ENCODE assay signal across 21 mouse cellular contexts in the genomic region with DNA sequence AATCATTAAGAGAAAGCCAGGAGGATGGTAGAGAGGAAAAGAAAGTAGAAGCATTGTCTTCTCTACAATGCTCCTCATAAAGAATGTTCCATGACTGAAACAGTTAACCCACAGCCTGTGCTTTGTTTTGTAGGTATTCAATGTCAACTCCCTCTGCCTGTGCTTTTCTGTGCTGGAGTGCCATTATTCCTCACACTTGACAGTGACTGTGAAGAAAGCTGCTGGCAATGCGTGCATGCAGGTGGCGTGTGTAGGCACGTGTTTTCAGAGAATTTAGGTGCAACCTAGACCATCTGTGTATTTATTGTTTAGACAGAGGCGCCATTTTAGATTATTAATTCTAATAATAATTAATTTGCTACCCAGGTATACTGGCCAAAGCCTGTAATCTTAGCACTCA. TPM values are rescaled to one million over a fixed set of nuclear protein-coding genes. Genes with fewer than 3 reads are reported as not detected.
"Had no signal": no experiment of that assay in that cellular context is flagged by ENCODE, and none has a peak within 500 bp of the region (broad histone marks: within the 10 kb centered on the region; RNA-seq: fewer than 3 reads in every experiment).

No protein-coding gene starts in this region.

- H3K36me3 ChIP-seq: lung, embryonic 15.5 days; midbrain, embryonic 13.5 days; midbrain, embryonic 15.5 days; neural tube, embryonic 12.5 days; stomach, embryonic 15.5 days had no signal

- H3K9ac ChIP-seq: lung, embryonic 15.5 days; midbrain, embryonic 13.5 days; midbrain, embryonic 15.5 days; neural tube, embryonic 12.5 days; stomach, embryonic 15.5 days had no signal

- H3K4me1 ChIP-seq: lung, embryonic 15.5 days; megakaryocyte, embryonic 14.5 days; midbrain, embryonic 13.5 days; midbrain, embryonic 15.5 days; neural tube, embryonic 12.5 days; stomach, embryonic 15.5 days had no signal

- DNase-seq: lung, adult 2 months; lung, postnatal 14 days; lung, postnatal 36 days; right cerebral cortex, postnatal 14 days; thymus, adult 2 months; thymus, postnatal 25 days; thymus, postnatal 4 days had no signal

- H3K27ac ChIP-seq: lung, embryonic 15.5 days; macrophage; midbrain, embryonic 13.5 days; midbrain, embryonic 15.5 days; neural tube, embryonic 12.5 days; stomach, embryonic 15.5 days; stomach, postnatal 0 days had no signal

- H3K9me3 ChIP-seq: lung, embryonic 15.5 days; megakaryocyte, embryonic 14.5 days; midbrain, embryonic 13.5 days; midbrain, embryonic 15.5 days; neural tube, embryonic 12.5 days; stomach, embryonic 15.5 days had no signal

- H3K27me3 ChIP-seq: lung, embryonic 15.5 days; midbrain, embryonic 15.5 days had no signal

- H3K4me3 ChIP-seq: lung, embryonic 15.5 days; megakaryocyte, embryonic 14.5 days; midbrain, embryonic 13.5 days; midbrain, embryonic 15.5 days; neural tube, embryonic 12.5 days; stomach, embryonic 15.5 days had no signal

- ATAC-seq: lung, postnatal 0 days; midbrain, embryonic 13.5 days; midbrain, embryonic 15.5 days had no signal

- H3K4me2 ChIP-seq: lung, embryonic 15.5 days; midbrain, embryonic 11.5 days; midbrain, embryonic 13.5 days; midbrain, embryonic 15.5 days; neural tube, embryonic 12.5 days; stomach, embryonic 15.5 days had no signal

RNA-seq across cellular contexts. Expression of a gene that starts 13.0 kb away (rescaled TPM):
- total RNA-seq: megakaryocyte progenitor cell, adult 5-6 weeks; monocyte, adult 5-6 weeks; neutrophil, adult 5-6 weeks had no signal
- polyA plus RNA-seq: macrophage; stomach, postnatal 0 days; urinary bladder, adult 2 months had no signal
